Mouse (Mus musculus) cerebellum, adult 2 months (tissue): Measurements from ENCODE around the gene Hist2h4.

Source experiments
- CTCF ChIP-seq: fragments of 200-500 bp; IDR thresholded peaks from 2 replicates; pipeline ENCODE4 v1.5.1; 2011; ENCODE audit warnings: low read depth, mild to moderate bottlenecking, control low read depth, low read length, moderate library complexity, borderline replicate concordance; ENCODE audit not compliant: insufficient read depth
- POLR2A ChIP-seq: fragments of 200-500 bp; IDR thresholded peaks from 2 replicates; pipeline ENCODE4 v1.6.1; 2011; ENCODE audit warnings: low read length, control low read depth, borderline replicate concordance; ENCODE audit not compliant: insufficient read depth

DNA sequence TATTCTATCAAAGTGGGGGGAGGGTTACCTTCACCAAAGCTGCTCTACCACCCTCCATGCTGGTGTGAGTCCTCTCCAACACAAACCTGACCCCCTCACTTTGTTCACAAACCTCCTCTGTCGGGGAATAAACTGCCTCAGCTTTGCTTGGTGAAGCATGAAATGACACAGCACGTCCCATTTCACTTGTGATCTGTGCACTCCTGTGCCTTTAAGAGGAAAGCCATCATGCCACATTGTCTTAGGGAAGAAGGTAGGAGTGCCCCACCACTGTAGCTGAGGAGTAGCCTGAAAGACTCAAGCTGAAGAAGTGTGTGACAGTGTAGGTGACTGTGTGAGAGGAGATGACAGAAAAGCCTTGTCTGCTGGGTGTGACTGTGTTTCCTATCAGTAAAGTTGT lies 37.7 kb downstream of the Hist2h4 start:
- TF ChIP-seq CTCF (no peak), POLR2A (no peak)
